Mouse (Mus musculus) thymus, adult 2 months (tissue): Measurements from ENCODE around the gene Zfp618.

ENCODE experiments used
- CTCF ChIP-seq: fragments of 200-500 bp; IDR thresholded peaks from 2 replicates; pipeline ENCODE4 v1.5.1; 2012; ENCODE audit warnings: mild to moderate bottlenecking, control low read depth, low read length, moderate library complexity, borderline replicate concordance; ENCODE audit not compliant: control insufficient read depth, poor library complexity, insufficient read depth; ENCODE audit errors: extremely low read depth
- POLR2A ChIP-seq: fragments of 200-500 bp; IDR thresholded peaks from 2 replicates; pipeline ENCODE4 v1.6.1; 2012; ENCODE audit warnings: mild to moderate bottlenecking, low read length, control low read depth, moderate library complexity; ENCODE audit not compliant: control insufficient read depth, poor library complexity, insufficient read depth; ENCODE audit errors: extremely low read depth

DNA sequence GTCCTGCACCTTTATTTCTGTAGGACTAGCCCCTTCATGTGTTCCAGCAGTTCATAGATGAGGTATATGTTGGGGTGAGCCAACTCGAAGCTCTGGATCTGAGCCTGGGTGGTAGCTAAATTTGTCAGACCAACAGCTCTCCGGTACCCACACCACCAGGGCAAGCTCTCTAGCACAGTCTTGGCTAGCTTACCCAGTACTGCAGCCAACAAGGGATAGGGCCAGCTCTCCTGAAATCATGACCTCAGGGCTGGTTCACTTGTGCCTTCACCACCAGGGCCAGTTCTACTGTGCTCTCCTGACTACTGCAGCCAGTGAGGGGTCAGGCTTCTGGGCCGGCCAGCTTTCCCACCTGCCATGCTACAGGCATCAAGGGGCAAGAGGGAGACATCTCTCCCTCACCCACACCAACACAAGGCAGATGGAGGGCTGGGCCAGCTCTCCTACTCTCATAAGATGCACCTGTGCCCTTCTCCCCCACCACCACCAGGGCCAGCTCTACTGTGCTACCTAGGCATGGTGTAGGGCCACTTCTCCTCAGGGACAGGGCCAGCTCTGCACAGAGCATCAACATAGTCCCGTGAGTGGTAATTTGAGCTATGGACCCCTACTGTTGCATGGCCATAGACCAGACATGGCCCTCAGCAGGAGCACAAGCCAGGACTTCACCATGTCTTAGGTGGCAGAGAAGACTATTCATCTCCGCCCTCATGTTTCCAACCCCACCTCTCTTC, 164.7 kb downstream of the Zfp618 start:
- no peak for TF ChIP-seq CTCF
- TF ChIP-seq POLR2A: no peak
